Mouse (Mus musculus) E14TG2a.4 (cell line): ENCODE results near the gene Bax.
"Not testable (repeated sequence)": the region's sequence is repeated elsewhere in the genome, so short reads cannot be mapped to it uniquely, and the experiment has no call there.

Experiments
- CTCF ChIP-seq: conservative IDR thresholded peaks from 2 replicates; pipeline ENCODE4 v1.5.1; 2014; ENCODE audit warnings: low read length
- NANOG ChIP-seq: IDR thresholded peaks from 2 replicates; pipeline ENCODE4 v1.6.1; 2014; ENCODE audit warnings: borderline replicate concordance, low read length, mixed read lengths
- POU5F1 ChIP-seq: IDR thresholded peaks from 2 replicates; pipeline ENCODE4 v1.6.1; 2014; ENCODE audit warnings: low read length, borderline replicate concordance

DNA sequence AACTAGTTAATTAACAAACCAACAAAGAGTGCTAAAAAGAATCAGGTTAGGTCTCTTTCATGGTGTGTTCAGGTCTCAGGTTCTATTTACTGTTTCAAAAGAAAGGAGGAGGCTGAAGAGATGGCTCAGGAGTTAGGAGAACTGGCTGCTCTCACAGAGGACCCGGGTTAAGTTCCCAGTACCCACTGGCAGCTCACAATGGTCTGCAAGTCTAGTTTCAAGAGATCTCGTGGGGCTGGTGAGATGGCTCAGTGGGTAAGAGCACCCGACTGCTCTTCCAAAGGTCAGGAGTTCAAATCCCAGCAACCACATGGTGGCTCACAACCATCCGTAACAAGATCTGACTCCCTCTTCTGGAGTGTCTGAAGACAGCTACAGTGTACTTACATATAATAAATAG, 13.6 kb upstream of the Bax start:
- not testable (repeated sequence) for TF ChIP-seq CTCF, NANOG, POU5F1
